Mouse (Mus musculus) embryo, embryonic 11.5 days (tissue): ENCODE measurements around the gene Zfp119a.
"Not testable (repeated sequence)": the region's sequence is repeated elsewhere in the genome, so short reads cannot be mapped to it uniquely, and the experiment has no call there.

Experiments
- DNase-seq: peaks from one replicate; pipeline ENCODE4 v3.0.0-alpha.2; 2012; ENCODE audit warnings: low read depth, low spot score

Gene Zfp119a

GRCm38 (mm10) chr17:55878636-55879369, at the start of gene Zfp119a:
Gene Zfp119a (minus strand): TSS chr17:55878930.
- peak; percentile 65 for DNase-seq

- no peak for DNase-seq
Observed at GRCm38 (mm10) chr17:55906669-55907068, 27.9 kb upstream of the Zfp119a start.

- no peak for DNase-seq
Observed at GRCm38 (mm10) chr17:55904131-55904530, 25.4 kb upstream of the Zfp119a start.

GRCm38 (mm10) chr17:55903687-55904086, 25.0 kb upstream of the Zfp119a start:
- DNase-seq = no peak

GRCm38 (mm10) chr17:55903087-55903486, 24.4 kb upstream of the Zfp119a start:
- no peak for DNase-seq

GRCm38 (mm10) chr17:55892406-55892955, 13.8 kb upstream of the Zfp119a start:
- not testable (repeated sequence) for DNase-seq

GRCm38 (mm10) chr17:55884912-55885311, 6.2 kb upstream of the Zfp119a start:
- DNase-seq = no peak

- no peak for DNase-seq
Observed at GRCm38 (mm10) chr17:55883631-55884030, 4.9 kb upstream of the Zfp119a start.

- DNase-seq = not testable (repeated sequence)
Observed at GRCm38 (mm10) chr17:55878282-55878635, 471 bp downstream of the Zfp119a start.

- no peak for DNase-seq
Observed at GRCm38 (mm10) chr17:55877184-55877583, 1.5 kb downstream of the Zfp119a start.

GRCm38 (mm10) chr17:55843067-55843466, 35.7 kb downstream of the Zfp119a start:
- no peak for DNase-seq

GRCm38 (mm10) chr17:55821566-55821965, 57.2 kb downstream of the Zfp119a start:
- no peak for DNase-seq

- no peak for DNase-seq
Observed at GRCm38 (mm10) chr17:55816853-55817252, 61.9 kb downstream of the Zfp119a start.
